Mouse (Mus musculus) MEL-GATA-1-ER (cell line): ENCODE measurements around the gene Robo1.

Source experiments
- DNase-seq: peaks from one replicate; pipeline ENCODE4 v3.0.0-alpha.2; 2012; ENCODE audit warnings: low read depth; ENCODE audit errors: extremely low read depth

Gene Robo1

DNA sequence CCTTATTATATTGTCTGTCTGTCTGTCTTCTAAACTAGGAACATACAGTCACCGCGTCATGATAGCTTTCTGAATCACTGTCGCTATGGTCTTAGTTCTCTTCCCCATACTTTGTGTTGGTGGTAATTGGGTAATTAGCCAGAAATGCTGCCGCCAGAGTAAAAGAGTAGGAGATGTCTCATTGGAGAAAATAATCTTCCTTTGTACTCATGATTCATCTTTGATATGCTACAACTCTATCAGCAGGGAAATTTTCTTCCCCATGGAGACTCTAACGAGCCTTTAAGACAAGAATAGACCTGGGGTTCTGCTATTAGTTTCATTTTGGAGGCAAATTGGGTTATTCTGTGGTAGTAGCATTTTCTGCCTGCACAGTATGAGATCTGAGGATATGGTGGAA, 503.4 kb downstream of the Robo1 start:
- no peak for DNase-seq

DNA sequence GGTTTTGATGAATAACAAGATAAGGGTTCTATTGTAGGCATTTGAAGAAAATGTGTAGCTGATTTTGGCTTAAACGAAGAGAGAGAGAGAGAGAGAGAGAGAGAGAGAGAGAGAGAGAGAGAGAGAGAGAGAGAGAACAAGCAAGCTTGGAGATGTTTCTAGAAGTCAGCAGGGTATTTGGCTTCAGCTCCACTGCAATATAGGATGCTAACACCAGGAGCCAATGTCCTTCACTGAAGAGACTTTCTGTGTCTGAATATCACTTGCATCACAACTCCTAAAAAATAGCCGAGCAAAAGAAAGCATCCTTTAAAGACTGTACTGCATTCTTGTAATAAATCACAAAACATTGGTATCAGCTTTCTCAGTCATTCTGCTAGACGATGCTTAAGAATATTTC, 503.8 kb downstream of the Robo1 start:
- DNase-seq = no peak

DNA sequence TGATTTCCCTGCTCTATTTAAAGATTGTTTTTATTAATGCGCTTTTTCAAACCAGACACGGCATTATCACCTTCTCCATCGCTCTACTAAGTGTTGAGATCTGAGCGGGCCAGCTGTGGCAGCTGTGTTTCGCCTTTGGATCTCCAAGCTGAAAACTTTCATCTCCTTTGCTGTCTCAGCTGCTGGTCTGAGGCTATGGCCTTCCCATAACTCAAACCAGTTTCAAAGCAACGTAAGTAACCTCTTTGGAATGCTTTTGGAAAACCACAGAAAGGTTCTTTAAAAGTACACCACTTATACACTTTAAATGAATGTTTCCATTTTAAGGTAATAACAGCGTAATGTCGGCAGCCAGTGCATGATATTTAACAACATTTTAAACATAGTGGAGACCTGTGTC, 520.3 kb downstream of the Robo1 start:
- DNase-seq = no peak

DNA sequence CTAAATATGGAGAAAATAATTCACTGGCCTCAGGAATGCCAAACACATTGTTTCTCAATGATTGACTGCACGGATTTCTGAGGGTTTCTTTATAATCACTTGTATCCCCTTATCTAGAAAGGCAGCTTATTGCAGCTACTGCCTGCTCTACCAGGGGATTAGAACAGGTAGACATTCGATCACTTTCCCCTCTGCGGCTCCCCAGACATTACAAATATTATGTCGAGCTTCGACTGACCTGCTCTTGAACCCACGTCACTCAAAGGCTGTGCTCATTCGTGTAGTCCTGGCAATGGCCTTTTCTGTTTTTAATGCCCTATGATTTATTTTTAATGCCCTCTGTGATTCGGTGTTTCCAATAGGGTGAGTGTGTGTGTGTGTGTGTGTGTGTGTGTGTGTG, 521.4 kb downstream of the Robo1 start:
- DNase-seq = no peak

DNA sequence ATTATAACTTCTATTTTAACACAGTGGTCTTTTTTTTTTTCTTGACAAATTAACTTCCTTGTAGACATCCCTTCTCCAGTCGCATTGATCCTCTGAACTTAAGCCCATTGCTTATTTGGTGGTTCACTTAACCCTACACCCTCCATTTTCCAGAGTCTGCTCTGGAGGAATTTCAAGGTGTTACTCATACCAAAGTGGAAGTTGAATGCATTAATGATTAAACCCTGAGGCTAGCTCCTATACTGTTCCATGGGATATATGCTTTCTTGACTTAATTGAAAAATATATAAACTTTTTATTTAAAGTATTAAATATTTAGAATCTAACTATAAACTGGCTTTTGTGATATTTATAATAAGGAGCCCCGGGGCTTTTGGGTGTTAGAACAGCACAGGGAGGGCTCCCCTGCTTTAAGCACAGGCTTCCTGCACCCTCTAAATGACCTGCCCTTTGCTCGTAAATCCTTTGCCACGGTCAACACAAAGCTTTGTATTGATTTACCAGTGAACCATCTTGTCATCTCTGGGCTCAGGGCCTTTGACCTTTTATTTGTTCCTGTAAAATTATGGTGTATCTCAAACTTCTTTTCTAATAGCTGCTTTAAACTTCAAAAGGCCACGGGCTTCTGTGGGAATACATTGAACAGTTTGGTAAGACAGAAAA, 522.4 kb downstream of the Robo1 start:
- no peak for DNase-seq

DNA sequence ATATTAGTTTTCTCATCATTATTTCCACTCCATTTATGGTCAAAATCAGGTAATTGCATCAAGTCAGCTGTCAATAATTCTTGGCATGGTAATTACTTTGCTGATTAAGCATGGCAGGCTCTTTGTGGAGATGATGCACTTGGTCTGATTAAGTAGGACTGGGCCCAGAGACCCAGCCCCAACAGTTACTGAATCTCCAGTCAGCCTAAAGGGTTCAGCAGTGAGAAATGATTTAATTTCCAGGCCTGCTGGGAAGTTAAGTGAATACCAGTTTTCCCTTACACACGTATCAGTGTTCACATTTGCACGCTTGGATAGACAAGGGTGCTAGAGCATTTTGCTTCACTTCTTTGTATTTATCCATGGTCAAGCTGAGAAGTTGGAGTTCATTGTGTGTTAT, 526.2 kb downstream of the Robo1 start:
- no peak for DNase-seq

DNA sequence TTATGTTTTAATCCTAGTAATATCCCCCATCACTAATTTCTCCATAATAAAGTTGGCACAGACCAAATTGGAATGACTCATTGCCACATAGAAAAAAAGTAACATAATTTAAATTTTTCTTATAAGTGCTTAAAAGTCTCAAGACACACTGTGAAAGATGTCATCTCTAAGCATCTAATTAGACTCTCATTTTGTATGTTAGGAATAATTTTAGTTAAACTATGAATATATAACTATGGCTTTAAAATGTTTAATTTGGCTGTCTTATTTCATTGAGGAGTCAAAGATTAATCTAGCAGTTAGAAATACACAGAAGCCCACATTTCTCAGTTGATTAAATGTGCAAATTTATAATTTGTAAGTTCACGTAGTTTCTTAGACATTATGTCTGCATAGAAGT, 530.9 kb downstream of the Robo1 start:
- no peak for DNase-seq

DNA sequence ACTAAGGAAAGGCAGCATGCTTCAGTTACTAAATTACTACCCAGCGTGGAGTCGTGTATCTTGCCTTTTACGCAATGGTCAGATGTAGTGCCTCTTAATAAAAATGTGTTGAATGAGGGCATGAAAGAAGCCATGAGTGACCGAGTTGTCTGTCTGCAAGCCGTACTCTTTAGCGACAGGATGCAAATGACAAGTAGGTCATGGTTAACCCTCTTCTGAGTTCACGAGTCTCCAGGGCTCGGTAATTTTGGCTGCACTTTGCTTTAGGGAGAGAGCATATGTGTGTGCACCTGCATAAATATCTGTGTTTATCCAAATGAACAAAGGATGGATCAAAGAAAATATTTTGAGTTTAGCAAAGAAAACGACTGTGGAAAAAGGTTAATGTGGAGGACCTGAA, 533.0 kb downstream of the Robo1 start:
- no peak for DNase-seq

DNA sequence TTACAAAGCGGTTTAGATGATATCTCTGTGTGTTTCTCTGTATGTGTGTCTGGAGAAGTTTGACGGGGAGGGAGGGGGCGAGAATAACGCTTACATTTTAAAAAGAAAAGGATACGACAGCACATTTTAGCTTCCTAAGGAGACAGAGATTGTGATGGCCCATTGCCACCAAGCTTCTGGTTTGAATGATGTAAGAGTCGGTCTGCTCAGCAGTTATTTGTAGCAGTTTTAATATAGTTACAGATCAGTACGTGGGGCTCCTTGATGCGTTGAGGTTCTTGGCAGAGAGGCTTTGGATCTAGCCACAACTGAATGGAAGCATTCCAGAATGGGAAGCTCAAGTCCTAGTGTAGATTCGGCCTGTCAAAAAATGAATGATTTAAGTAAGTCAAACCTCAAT, 546.0 kb downstream of the Robo1 start:
- no peak for DNase-seq

DNA sequence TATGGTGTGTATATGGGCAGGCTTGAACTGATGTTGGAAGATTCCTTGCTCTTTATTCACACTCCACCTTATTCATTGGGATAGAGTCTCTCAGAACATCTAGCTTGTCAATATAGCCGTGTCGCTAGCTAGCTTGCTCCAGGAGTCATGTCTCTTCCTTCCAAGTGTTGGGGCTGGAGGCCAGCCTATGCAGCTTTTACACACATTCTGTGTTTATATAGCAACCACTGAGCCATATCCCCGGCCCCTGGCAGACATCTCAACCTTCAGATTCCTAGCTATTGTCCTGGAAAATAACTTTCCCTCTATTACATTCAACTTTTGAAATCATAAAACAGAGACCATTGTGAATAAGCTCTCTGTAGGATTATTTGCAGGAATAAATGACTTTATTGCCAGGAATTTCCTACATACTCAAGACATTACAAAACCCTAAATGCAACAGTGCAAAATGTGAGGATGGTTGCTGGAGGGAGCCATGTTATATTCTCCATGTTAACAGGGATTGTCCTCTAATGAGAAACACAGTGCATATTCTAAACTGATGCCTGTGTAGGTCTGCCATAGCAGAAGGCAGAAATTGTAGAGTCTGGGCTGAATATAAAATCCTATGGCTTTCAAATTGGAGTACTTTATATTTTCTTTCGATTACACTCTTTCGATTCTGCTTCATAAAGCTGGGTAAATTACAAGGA, 546.9 kb downstream of the Robo1 start:
- no peak for DNase-seq

DNA sequence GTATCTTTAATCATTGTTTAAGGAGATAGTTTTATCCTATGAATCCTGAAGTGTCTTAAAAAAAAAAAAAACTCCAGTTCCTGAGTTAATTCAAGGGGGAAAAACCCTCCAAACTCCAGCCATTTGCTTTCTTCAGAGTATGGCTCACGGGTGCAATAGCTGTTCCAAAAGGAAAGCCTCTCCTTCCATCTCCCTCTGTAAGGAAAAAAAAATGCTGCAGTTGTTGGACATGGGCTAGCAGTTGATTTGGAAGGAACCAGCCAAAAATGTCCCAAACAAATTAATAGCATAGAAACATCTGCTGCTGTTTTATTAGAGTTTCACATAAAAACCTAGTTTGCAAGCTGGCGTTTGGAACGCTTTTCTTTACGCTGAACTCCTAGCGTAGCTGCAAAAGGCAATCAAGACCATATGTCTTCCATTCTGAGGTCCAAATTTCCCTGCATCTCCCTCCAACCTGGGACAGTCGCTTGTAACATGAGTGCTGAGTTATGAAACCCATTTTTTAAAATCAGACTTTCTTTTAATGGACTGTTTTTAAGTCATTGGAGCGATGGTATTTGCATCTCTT, 553.7 kb downstream of the Robo1 start:
- DNase-seq = no peak

DNA sequence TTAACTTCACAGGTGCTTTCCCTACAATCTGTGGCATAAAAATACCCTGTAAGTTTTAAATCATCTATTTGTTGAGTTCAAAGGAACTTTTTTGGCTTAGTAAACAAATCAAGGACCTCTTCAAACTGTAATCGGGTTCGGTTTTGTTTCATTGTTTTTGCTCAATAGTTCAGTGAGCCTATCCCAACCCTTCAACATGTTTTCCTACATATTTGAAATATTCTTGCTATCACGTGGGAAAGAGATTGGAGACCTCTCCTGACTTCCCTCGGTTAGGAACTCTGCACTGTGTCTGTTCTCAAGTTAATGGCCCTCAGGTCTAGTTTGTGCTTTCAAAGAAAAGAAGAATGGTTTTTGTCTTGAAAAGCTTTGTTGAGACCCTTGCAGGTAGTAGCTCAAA, 557.9 kb downstream of the Robo1 start:
- no peak for DNase-seq

DNA sequence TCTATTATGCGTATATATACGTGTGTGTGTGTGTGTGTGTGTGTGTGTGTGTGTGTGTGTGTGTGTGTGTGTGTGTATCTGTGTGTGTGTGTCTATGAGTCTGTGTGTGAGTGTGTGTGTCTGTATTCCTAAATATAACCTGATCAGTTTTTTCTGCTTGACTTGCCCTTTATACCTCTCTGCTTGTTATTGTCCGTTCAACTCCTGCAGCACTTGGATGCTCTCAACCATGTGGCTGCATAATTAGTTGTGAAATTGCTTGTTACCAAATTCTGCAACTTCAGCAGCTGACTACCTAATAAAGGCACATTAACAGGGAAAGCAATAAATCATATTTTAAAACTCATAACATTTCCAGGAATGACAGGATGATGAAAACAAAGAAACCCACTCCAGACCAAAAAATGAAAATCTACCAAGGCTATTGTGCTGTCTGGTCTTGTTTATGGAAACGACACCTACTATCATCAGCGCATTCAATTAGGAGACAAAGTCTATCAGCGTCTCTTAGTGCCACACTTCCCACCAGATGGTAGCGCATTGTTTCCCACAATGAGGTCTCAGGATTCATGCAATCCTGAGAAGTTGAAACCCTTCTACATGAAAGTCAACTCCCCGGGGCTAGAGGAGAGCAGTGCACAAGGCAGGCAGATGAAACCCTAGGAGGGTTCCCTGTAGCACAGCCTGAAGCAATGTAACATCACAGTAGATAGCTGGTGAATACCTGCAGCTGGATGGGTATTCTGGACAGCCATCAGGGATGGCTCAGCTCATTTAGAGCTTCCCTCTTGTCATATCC, 567.0 kb downstream of the Robo1 start:
- no peak for DNase-seq

DNA sequence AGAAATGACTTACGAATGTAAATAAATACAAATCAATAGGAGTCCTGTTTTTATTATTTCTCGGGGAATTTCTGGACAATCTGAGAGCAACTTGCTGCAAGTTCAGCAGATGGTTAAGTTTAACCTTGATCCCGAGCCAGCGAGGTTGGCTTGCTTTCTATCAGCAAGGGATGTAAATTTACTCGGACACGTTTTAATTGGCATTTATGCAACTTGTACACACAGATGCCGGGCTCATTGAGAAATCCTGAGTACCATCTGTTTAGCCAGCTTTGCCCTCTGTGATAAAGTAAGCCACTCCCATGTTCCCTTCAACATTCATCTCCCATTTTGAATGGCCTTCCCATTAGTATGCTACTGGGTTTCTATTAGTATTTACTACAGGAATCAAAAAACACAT, 580.0 kb downstream of the Robo1 start:
- DNase-seq = no peak

DNA sequence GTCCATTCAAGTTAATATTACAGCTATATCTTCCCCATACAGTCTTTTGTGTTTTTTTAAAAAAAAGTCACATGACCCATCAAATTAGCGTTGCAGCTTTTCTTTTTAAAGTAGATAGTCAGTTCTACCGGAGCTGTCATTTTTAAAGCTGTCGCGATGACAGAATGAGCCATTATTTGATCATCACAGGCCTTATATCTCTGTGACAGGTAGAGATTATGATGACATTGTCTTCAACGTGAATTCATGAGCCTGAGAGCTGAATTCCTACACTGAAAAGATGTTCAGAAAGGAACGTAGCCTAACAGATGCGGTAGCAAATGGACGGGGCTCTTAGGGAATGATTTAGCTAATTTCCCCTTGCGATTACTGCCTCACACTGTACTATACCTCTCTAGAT, 581.3 kb downstream of the Robo1 start:
- DNase-seq = no peak

DNA sequence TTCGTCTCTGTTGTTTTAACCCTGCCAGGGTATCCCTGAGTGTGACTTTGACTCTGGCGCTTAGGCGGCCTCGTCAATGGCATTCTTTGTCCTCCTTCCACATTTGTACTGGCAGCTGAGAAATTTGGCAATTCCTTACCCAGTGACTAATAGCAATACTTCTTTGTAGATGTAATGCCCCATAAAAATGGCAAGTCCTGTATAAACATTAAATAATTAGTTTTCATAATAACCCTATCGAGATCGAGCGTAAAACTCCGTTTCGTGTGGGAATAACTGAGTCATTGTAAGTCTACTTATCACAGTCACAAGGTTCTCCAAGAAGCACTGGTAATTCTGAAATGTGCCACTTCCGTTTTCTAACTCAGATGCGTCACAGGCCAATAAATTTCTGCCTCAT, 589.0 kb downstream of the Robo1 start:
- no peak for DNase-seq

DNA sequence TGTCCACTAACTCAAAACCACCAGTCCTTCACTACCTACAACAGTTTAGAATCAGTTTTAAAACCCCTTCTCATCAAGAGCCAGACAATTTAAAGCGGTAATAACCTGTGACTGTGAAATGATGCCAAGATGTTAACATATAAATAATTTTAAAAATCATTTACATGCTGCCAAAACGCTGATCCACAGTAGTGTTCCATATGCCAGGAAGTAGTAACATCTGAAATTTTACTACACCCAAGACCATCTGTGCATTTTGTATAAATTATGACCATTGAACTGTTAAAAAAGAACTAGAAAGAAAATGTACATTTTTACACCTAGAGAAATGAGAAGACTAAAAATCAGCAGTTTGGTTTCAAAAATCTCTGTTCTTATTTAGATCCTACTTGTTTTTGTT, 600.8 kb downstream of the Robo1 start:
- DNase-seq = no peak

DNA sequence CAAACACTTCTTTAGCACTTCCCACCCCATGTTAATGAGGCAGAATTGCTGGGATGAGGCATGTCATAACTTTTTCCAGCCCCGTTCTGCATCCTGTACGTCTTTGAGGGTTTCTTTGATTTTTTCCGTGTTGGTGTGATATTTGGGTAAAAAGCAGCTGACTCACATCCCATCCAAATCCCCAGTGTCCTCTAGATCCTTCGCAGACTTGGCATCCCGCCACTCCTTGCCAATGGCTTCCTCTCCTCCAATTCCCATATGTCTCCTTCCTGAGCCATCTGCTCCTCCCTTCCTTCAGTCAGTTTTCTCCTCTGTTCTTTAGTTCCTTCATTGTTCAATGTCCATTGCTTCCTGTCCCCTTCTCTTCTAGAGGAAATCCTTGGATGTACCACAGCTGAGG, 605.0 kb downstream of the Robo1 start:
- DNase-seq = no peak

DNA sequence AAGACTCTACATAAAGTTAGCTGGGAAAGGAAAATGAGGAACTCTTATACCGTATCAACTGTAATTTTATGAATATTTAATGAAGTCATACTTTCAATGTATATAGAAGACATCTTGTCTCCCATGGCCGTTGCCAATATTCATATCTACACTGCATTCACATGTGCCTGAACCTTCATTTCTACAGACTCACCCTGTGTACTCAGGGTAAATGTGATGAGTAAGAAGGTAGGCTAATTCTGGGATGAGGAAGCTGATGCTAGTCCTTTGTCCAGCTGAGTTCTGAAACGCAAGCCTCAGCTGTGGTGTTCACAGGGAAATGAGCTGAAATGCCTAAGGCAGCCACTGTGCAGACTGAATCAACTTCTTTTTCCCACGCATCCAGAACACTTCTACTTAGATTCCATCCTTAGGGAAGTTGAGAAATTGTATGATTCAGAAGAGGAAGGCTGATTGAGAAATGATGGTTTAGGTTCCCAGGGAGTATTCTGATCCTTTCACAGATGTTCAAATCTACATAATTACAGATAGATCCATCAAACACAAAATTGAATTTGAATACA, 606.0 kb downstream of the Robo1 start:
- DNase-seq = no peak

DNA sequence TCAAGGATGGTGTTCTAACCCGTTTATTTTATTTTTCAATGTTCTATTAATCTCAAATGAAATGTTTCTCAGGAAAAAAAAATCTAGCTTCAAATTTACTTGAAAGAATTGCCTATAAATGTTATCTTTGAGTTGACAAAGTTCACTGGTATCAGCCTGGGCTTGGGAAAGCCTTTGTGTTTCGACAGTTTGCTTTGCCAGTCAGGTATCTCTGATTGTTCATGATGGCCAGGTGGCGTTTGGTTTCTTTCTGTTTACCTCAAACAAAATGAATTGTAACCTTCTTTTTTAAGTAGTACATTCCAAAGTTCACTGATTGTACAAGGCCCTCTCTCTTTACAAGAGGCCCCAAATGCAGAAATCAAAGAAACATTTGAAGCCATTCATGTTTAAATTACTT, 611.9 kb downstream of the Robo1 start:
- no peak for DNase-seq

DNA sequence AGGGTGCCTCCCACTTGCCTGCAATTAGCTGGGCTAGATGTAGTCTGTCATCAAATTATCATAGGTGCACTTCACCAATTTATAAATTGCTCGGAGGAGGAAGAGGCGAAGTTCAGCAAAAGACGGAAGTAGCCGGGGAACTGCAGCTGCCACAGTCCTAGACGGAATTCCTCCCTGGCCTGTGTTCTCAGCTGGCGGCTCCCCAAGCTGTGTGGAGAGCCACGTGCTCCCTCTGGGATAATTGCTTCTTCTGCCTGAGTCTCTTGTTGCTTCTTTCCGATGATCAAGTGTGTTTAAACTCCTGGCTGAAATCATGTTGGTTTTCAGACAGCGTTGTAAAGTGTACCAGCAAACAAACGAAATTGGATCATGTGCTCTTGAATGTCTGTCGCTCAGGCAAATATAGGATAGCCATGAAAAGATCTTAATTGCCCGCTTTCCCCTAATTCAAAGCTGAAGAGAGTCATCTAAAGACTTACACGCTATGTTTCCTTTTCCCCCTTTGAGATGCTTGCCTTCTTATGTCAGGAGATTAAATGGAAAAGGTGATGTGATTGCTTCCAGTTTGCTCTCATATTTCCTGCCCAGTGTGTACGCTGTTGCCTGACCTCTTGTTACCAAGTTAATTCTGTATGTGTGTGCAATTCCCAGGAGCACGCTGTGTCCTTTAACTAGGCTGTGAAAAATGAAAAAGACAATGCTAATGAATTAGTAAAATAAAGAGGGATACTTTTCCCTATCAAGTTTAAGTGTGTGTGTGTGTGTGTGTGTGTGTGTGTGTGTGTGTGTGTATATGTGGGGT, 616.5 kb downstream of the Robo1 start:
- DNase-seq = no peak
